In genomic region chr1:151664837-151665431, GRCm38 (mm10) we compare ENCODE assay signal across 23 mouse cellular contexts.
DNase-seq lines count a peak whose midpoint lies in the region; ATAC-seq and TF ChIP-seq lines count a peak whose summit lies in the region.
"Had no signal": no experiment of that assay in that cellular context is flagged by ENCODE, and none has a peak within 500 bp of the region (broad histone marks: within the 10 kb centered on the region; RNA-seq: fewer than 3 reads in every experiment).

No protein-coding gene starts in this region.

- H3K79me2 ChIP-seq in C2C12 (ENCODE audit: control insufficient read depth, insufficient read depth) = no peaks in the 10 kb centered on the region

- WGBS in lung, embryonic 14.5 days = 63% methylated on average over 7 of the region's 7 CpGs

- no peaks in the 10 kb centered on the region for H3K79me3 ChIP-seq in C2C12 (ENCODE audit: low read depth)

- no peak overlapping the region for H3K4me2 ChIP-seq in lung, embryonic 14.5 days
- H3K4me2 ChIP-seq: embryonic facial prominence, embryonic 15.5 days; heart, embryonic 13.5 days; hindbrain, embryonic 15.5 days had no signal

- H3K4me1 ChIP-seq in lung, embryonic 14.5 days (ENCODE audit: insufficient read depth) = no peaks in the 10 kb centered on the region
- H3K4me1 ChIP-seq: hindbrain, embryonic 15.5 days had no signal

- H3K4me3 ChIP-seq in lung, embryonic 14.5 days (ENCODE audit: low read depth, low read length) = no peak overlapping the region
- no peak overlapping the region for H3K4me3 ChIP-seq in C2C12 (ENCODE audit: insufficient read depth, poor library complexity, severe bottlenecking)
- H3K4me3 ChIP-seq: embryonic facial prominence, embryonic 15.5 days; erythroblast, embryonic 14.5 days; forebrain, embryonic 10.5 days; heart, embryonic 13.5 days; hindbrain, embryonic 15.5 days had no signal

- no peak for DNase-seq in lung, embryonic 14.5 days
- DNase-seq in lung, postnatal 4 days = no peak
- DNase-seq in 3T3-L1 (ENCODE audit: low read depth, low spot score) = peak; percentile 51
- peak; percentile 37 for DNase-seq in lung, postnatal 25 days (ENCODE audit: low spot score)
- DNase-seq in ovary, postnatal 14 days (ENCODE audit: low spot score) = no peak
- DNase-seq in frontal cortex, adult 2 months (ENCODE audit: extremely low spot score in 1 of 2, low spot score in 1 of 2) = no peak
- DNase-seq: adrenal gland, postnatal 14 days; B cell, adult 2 months; cerebellum, adult 11-12 months; cerebellum, adult 9-10 months; cerebellum, postnatal 36 days; gastrocnemius, postnatal 10 days; heart, postnatal 36 days had no signal

- H3K27me3 ChIP-seq in lung, embryonic 14.5 days (ENCODE audit: insufficient read depth, low read length) = no peaks in the 10 kb centered on the region
- H3K27me3 ChIP-seq in C2C12 (ENCODE audit: control insufficient read depth, insufficient read depth, insufficient read length) = no peaks in the 10 kb centered on the region
- H3K27me3 ChIP-seq: CH12.LX; embryonic facial prominence, embryonic 15.5 days; heart, embryonic 13.5 days; hindbrain, embryonic 15.5 days had no signal

- ATAC-seq in lung, embryonic 14.5 days (ENCODE audit: insufficient read depth) = peak; percentile 31; the same call in 1 of the 2 replicates
- ATAC-seq: activated CD4-positive, CD25-positive, alpha-beta regulatory T cell, adult 4 months; forebrain, embryonic 14.5 days; intestine, embryonic 16.5 days had no signal

- H3K36me3 ChIP-seq in lung, embryonic 14.5 days (ENCODE audit: insufficient read depth) = no peaks in the 10 kb centered on the region
- H3K36me3 ChIP-seq in C2C12 (ENCODE audit: control insufficient read depth, insufficient read depth) = no peaks in the 10 kb centered on the region
- H3K36me3 ChIP-seq: embryonic facial prominence, embryonic 15.5 days; forebrain, embryonic 10.5 days; heart, embryonic 13.5 days; hindbrain, embryonic 15.5 days had no signal

- no peaks in the 10 kb centered on the region for H3K9me3 ChIP-seq in lung, embryonic 14.5 days (ENCODE audit: low read depth, low read length)
- H3K9me3 ChIP-seq: embryonic facial prominence, embryonic 15.5 days; forebrain, embryonic 10.5 days; heart, embryonic 13.5 days; hindbrain, embryonic 15.5 days had no signal

- no peak for TF ChIP-seq CTCF in lung, embryonic 14.5 days (IDR thresholded peaks at IDR 0.05; ENCODE audit: low read depth)
- no peak for TF ChIP-seq CTCF in C2C12 (IDR thresholded peaks at IDR 0.05; ENCODE audit: control insufficient read depth, insufficient read depth, insufficient read length)

- H3ac ChIP-seq in C2C12 (ENCODE audit: control insufficient read depth, insufficient read length, low read depth) = no peak overlapping the region

- H3K27ac ChIP-seq in lung, embryonic 14.5 days (ENCODE audit: low read depth) = no peak overlapping the region
- H3K27ac ChIP-seq: embryonic facial prominence, embryonic 15.5 days; forebrain, embryonic 10.5 days; heart, embryonic 13.5 days; hindbrain, embryonic 15.5 days had no signal

- no peak overlapping the region for H3K9ac ChIP-seq in lung, embryonic 14.5 days
- H3K9ac ChIP-seq: embryonic facial prominence, embryonic 15.5 days; heart, embryonic 13.5 days; hindbrain, embryonic 15.5 days had no signal

TF ChIP-seq in C2C12, 6 proteins besides CTCF, POLR2A, EP300 and RAD21:
- TF ChIP-seq MAX (IDR thresholded peaks at IDR 0.05) (no peak), FOSL1 (IDR thresholded peaks at IDR 0.05; ENCODE audit: insufficient read depth, low read length, poor library complexity, severe bottlenecking) (no peak), CEBPB (IDR thresholded peaks at IDR 0.05; ENCODE audit: low read depth) (peak; percentile 89), MYOD1 (IDR thresholded peaks at IDR 0.05; ENCODE audit: control insufficient read depth, insufficient read length, low read depth) (no peak), USF1 (IDR thresholded peaks at IDR 0.05; ENCODE audit: low read depth) (no peak), MYOG (IDR thresholded peaks at IDR 0.05; ENCODE audit: control insufficient read depth, extremely low read depth, insufficient read length) (no peak)

Comparison
In these comparisons a context has a peak if more than half of its experiments do, and no peak if none do; other contexts are left out.
1. DNase-seq: peak in 3T3-L1 (single experiment) and lung, postnatal 25 days (single experiment); none in lung, embryonic 14.5 days (single experiment), lung, postnatal 4 days (0 of 2), ovary, postnatal 14 days (single experiment) and frontal cortex, adult 2 months (0 of 2).